Mouse (Mus musculus) stomach, embryonic 15.5 days (tissue): Measurements from ENCODE around the gene Zmym6. TPM values are rescaled to one million over a fixed set of nuclear protein-coding genes. Genes with fewer than 3 reads are reported as not detected.

Experiments used
- ATAC-seq: fragments of 200-750 bp; cut with Nextera tagmentation; 2 replicates; pipeline ENCODE4 v1.8.0; 2017; ENCODE audit warnings: low read depth, moderate number of reproducible peaks, moderate TSS enrichment; ENCODE audit not compliant: insufficient read depth, low FRiP score
- H3K27ac ChIP-seq: fragments of 300-500 bp; sonication (generic); 2 replicates; pipeline ENCODE4 v1.5.1; 2015; ENCODE audit warnings: mild to moderate bottlenecking, inconsistent platforms
- H3K27me3 ChIP-seq: fragments of 300-500 bp; sonication (generic); replicated peaks from 2 replicates; pipeline ENCODE4 v1.6.1; 2015; ENCODE audit warnings: inconsistent platforms
- H3K36me3 ChIP-seq: fragments of 300-500 bp; sonication (generic); 2 replicates; pipeline ENCODE4 v1.6.1; 2015; ENCODE audit warnings: inconsistent platforms
- H3K4me1 ChIP-seq: fragments of 300-500 bp; sonication (generic); 2 replicates; pipeline ENCODE4 v1.6.1; 2015; ENCODE audit warnings: inconsistent platforms
- H3K4me2 ChIP-seq: fragments of 300-500 bp; sonication (generic); 2 replicates; pipeline ENCODE4 v1.6.1; 2015; ENCODE audit warnings: mild to moderate bottlenecking, inconsistent platforms
- H3K4me3 ChIP-seq: fragments of 300-500 bp; sonication (generic); replicated peaks from 2 replicates; pipeline ENCODE4 v1.5.1; 2015; ENCODE audit warnings: inconsistent platforms
- H3K9ac ChIP-seq: fragments of 300-500 bp; sonication (generic); 2 replicates; pipeline ENCODE4 v1.6.1; 2015; ENCODE audit warnings: inconsistent platforms
- H3K9me3 ChIP-seq: fragments of 300-500 bp; sonication (generic); 2 replicates; pipeline ENCODE4 v1.6.1; 2016; ENCODE audit warnings: inconsistent platforms
- WGBS: fragments of 180-500 bp; shearing (Covaris S2); methylation state at CpG from one replicate; pipeline ENCODE4 v1.1.7; 2015; 5-methylcytosine and 5-hydroxymethylcytosine counted together
- polyA plus RNA-seq: library from polyadenylated mRNA; unstranded; fragments of >200 nt; fragmentation: Nextera tagmentation; extraction: Ambion mirVana; gene quantifications from 2 replicates; pipeline ENCODE4 v1.2.1, GENCODE M21; 2015

The Zmym6 gene
- polyA plus RNA-seq, 1 experiment from 2014 or later, result 17.6 TPM

DNA sequence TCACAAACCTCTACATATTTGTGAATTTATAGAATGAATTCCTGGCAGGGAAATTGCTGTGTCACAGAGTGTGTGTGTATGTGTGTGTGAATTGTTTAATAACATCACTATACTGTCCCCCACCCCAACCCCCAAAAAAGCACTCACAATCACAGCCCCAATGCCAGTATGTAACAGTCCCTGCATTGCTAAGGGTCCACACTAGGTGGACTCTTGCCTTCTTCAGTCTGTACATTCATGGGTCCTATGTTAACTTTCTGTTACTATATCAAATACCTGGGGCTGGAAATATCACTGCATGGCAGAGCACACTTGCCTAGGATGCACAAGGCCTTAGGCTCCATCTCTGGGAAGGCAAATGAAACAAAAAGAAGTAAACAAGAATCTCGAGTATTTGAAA is 57.5 kb downstream of the Zmym6 start:
- 40% methylated on average over 1 of the region's 1 CpGs for WGBS
- ATAC-seq, result no peak
- Histone ChIP-seq H3K4me2 (no peak overlapping the region), H3K4me1 (no peaks in the 10 kb centered on the region), H3K27me3 (no peaks in the 10 kb centered on the region; the same call in 1 of the 2 replicates), H3K9ac (no peak overlapping the region), H3K36me3 (no peaks in the 10 kb centered on the region), H3K9me3 (no peaks in the 10 kb centered on the region), H3K4me3 (no peak overlapping the region), H3K27ac (no peak overlapping the region)

DNA sequence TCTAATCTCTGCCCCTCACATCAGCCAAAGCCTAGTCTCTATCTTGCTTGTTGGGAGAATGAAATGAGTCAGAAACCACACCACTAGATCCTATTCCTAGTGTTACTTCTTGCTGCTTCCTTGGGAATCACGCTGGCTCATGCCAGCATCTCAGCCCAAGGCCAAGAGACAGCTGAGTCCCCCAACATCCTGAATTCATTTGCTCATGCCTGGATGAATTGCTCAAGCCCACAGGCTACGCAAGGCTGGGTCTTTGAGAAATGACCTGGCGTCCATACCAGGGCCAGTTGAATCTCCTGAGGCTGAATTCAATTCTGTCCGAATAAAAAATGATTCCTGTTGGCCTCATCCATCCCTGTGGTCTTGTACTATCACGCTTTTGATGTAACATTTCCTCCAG is 60.4 kb downstream of the Zmym6 start:
- Histone ChIP-seq H3K36me3 (no peaks in the 10 kb centered on the region), H3K4me2 (no peak overlapping the region), H3K9me3 (no peaks in the 10 kb centered on the region), H3K4me3 (no peak overlapping the region), H3K9ac (no peak overlapping the region), H3K4me1 (no peaks in the 10 kb centered on the region), H3K27ac (no peak overlapping the region), H3K27me3 (no peaks in the 10 kb centered on the region)
- ATAC-seq, result no peak
- WGBS, result 83% methylated on average over 5 of the region's 5 CpGs

DNA sequence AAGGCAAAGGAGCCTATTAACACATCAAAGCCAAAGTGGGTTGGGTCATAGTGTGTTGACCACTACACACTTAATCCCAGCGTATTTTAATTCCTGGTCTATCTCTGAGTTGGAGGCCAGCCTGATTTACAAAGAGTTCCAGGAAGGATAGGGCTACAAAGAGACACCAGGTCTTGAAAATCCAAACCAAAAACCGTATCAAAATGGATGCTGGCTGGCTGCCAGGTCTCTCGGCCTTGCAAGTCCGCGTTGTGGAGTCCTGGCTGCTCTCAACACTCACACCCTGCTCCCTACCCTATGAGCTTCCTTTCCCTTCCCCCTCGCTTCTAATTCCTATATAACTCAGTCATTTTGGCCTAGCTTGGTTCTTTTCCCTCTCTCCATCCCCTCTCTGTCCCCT is 61.3 kb downstream of the Zmym6 start:
- no peak overlapping the region for H3K4me3 ChIP-seq
- no peaks in the 10 kb centered on the region for H3K4me1 ChIP-seq
- no peaks in the 10 kb centered on the region for H3K9me3 ChIP-seq
- 40% methylated on average over 6 of the region's 6 CpGs for WGBS
- H3K36me3 ChIP-seq, result no peaks in the 10 kb centered on the region
- no peak overlapping the region for H3K9ac ChIP-seq
- no peaks in the 10 kb centered on the region for H3K27me3 ChIP-seq
- H3K27ac ChIP-seq, result no peak overlapping the region
- no peak for ATAC-seq
- H3K4me2 ChIP-seq, result no peak overlapping the region

DNA sequence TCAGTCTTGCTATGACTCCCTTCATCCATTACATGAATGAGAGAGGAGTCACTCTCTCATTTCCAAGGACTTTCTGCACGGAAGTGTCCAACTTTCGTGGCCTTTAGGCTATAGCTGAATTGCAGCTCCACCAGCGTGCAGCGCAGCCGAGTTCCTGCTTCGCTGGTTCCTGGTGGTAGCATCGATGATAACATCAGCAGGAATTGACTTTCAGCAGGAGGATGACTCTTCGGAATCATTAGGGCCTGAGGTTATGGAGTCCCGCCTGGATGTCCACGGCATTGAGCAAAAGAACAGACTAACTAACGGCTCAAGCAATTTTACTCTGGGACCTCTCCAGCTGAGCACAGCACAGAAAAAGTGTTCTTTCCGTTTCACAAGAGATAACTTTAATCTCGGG is 72.8 kb downstream of the Zmym6 start:
- H3K9ac ChIP-seq, result no peak overlapping the region
- no peak for ATAC-seq
- H3K4me3 ChIP-seq, result no peak overlapping the region
- no peak overlapping the region for H3K27ac ChIP-seq
- H3K27me3 ChIP-seq, result no peaks in the 10 kb centered on the region
- H3K9me3 ChIP-seq, result no peaks in the 10 kb centered on the region
- WGBS, result 81% methylated on average over 13 of the region's 13 CpGs
- H3K4me1 ChIP-seq, result no peaks in the 10 kb centered on the region
- no peak overlapping the region for H3K4me2 ChIP-seq
- H3K36me3 ChIP-seq, result no peaks in the 10 kb centered on the region

DNA sequence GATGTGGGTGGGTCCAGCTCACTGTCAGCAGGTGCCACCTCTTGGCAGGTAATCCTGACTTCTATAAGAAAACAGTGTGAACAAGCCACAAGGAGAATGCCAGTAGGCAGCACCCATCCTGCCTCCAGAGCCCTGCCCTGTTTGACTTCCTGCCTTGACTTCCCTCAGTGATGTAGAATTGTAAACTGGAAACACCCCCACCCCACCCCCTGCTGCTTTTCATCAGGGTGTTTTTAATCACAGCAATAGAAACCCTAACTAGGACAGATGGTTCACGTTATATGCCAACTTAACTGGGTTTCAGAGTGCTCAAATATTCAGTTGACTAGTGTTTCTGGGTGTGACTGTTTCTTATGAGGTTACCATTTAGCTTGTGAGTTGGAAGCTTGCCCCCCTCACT is 76.2 kb downstream of the Zmym6 start:
- 63% methylated on average over 1 of the region's 1 CpGs for WGBS
- Histone ChIP-seq H3K27me3 (no peaks in the 10 kb centered on the region), H3K27ac (no peak overlapping the region), H3K9me3 (no peaks in the 10 kb centered on the region), H3K4me3 (no peak overlapping the region), H3K4me1 (no peaks in the 10 kb centered on the region), H3K9ac (no peak overlapping the region), H3K36me3 (no peaks in the 10 kb centered on the region), H3K4me2 (no peak overlapping the region)
- ATAC-seq, result no peak

DNA sequence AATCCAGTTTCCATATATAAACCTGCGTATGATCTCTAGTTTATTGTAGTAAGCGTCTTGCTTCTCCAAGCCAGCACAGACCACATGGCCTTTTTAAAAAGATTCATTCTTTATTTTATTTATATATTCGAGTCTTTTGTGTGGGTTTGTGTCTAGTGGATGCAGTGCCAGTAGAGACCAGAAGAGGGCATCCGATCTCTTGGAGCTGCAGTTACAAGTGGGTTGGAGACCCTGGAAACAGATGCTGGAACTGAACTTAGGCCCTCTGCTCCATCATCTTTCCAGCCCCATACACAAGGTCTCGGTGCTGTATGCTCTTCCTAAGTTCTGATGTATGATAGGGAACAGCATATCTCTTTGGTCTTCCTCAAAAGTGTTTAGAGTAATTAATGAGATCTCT is 78.6 kb downstream of the Zmym6 start:
- Histone ChIP-seq H3K9ac (no peak overlapping the region), H3K9me3 (no peaks in the 10 kb centered on the region), H3K36me3 (no peaks in the 10 kb centered on the region), H3K4me1 (no peaks in the 10 kb centered on the region), H3K4me2 (no peak overlapping the region), H3K27ac (no peak overlapping the region), H3K27me3 (no peaks in the 10 kb centered on the region), H3K4me3 (no peak overlapping the region)
- 58% methylated on average over 5 of the region's 5 CpGs for whole genome bisulfite sequencing
- no peak for ATAC-seq

DNA sequence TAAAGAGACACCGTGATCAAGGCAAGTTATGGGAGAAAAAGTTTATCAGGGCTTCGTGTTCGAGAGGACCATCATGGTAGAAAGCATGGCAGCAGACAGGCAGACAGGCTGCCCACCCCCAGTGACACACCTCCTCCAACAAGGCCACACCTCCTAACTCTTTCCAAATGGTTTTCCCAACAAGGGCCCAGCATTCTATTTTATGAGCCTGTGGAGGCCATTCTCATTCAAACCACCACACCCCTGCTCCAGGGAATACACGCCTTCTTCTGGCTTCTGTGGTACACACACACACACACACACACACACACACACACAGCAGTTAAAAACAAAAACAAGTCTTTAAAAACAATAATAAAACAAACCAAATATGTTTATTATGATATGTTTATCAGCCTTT is 80.6 kb downstream of the Zmym6 start:
- WGBS, result 85% methylated on average over 4 of the region's 4 CpGs
- H3K4me3 ChIP-seq, result no peak overlapping the region

DNA sequence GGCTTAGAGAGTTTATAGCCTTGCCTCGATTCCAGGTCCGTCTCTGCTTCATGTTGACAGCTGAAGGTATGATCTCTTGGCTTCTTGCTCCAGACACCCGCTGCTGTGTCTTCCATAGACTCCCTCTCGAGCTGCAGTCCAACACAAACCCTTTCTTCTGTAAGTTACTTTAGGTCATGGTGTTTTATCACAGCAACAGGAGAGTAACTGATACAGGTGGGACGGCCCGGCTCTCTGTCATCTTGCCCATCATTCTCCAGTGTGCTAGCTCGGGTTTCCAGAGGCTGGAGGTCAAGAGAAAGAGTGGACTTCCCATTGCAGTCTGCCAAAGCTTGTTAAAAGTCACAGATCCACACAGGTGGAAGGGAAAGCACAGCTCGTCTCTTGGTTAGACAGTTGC is 86.7 kb downstream of the Zmym6 start:
- peaks cover 21% of the 10 kb centered on the region for H3K27me3 ChIP-seq
- ATAC-seq, result no peak

More for the DNA sequence above, 80.6 kb downstream of the Zmym6 start:
- no peak for ATAC-seq
- Histone ChIP-seq H3K27ac (no peak overlapping the region), H3K36me3 (no peaks in the 10 kb centered on the region), H3K9ac (no peak overlapping the region), H3K9me3 (no peaks in the 10 kb centered on the region), H3K4me2 (no peak overlapping the region), H3K27me3 (no peaks in the 10 kb centered on the region), H3K4me1 (no peaks in the 10 kb centered on the region)

DNA sequence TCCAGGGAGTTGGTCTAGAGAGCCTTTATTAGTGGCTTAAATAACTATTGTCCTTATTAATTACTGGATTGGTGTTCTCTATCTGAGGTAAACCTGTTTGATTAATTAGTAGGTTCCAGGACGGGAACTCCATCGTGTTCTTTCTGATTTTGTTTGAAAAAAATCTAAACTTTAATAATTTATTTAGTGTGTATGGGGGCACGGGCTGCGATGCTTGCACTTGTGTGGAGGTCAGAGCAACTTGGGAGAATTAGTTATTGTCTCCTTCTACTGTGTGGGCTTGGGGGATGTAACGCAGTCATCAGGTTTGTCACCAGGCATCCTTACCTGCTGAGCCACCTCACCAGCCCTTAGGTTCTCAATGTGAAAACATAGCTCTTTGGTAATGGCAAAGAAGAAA is 89.9 kb downstream of the Zmym6 start:
- H3K27ac ChIP-seq, result no peak overlapping the region
- H3K4me1 ChIP-seq, result peaks cover 12% of the 10 kb centered on the region
- ATAC-seq, result no peak
- 64% methylated on average over 5 of the region's 5 CpGs for WGBS
- peaks cover 46% of the 10 kb centered on the region for H3K27me3 ChIP-seq
- H3K4me2 ChIP-seq, result no peak overlapping the region
- no peaks in the 10 kb centered on the region for H3K36me3 ChIP-seq
- H3K9me3 ChIP-seq, result no peaks in the 10 kb centered on the region
- no peak overlapping the region for H3K9ac ChIP-seq
- H3K4me3 ChIP-seq, result no peak overlapping the region

More for the DNA sequence above, 86.7 kb downstream of the Zmym6 start:
- H3K4me2 ChIP-seq, result no peak overlapping the region
- no peak overlapping the region for H3K27ac ChIP-seq
- peaks cover 9% of the 10 kb centered on the region for H3K4me1 ChIP-seq
- H3K4me3 ChIP-seq, result no peak overlapping the region
- no peaks in the 10 kb centered on the region for H3K36me3 ChIP-seq
- 63% methylated on average over 8 of the region's 8 CpGs for WGBS
- H3K9ac ChIP-seq, result no peak overlapping the region
- H3K9me3 ChIP-seq, result no peaks in the 10 kb centered on the region

DNA sequence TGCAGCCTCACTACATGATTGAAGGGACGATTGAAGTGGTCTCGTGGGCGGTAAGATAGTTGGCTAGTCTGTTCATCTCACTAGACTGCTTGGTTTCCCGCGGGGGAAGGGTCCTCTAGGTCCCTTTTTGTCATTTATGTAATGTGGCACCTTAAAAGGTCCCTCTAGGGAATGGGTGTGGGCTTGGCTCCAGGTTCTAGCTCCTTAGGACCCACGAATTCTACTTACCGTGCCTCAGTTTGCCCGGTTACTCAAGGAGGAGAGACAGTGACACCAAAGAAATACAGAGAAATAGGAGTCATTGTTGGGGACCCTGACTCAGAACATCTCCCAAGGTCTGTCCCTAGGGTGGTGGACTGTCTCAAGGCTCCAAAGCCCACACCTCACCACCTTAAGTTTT is 90.5 kb downstream of the Zmym6 start:
- peak overlapping the region; percentile 64 for H3K4me3 ChIP-seq
- no peaks in the 10 kb centered on the region for H3K36me3 ChIP-seq
- H3K27ac ChIP-seq, result no peak overlapping the region
- 22% methylated on average over 8 of the region's 8 CpGs for whole genome bisulfite sequencing
- H3K9me3 ChIP-seq, result no peaks in the 10 kb centered on the region
- no peak for ATAC-seq
- peaks cover 52% of the 10 kb centered on the region for H3K27me3 ChIP-seq
- peaks cover 12% of the 10 kb centered on the region for H3K4me1 ChIP-seq
- no peak overlapping the region for H3K9ac ChIP-seq
- peak overlapping the region; percentile 99 for H3K4me2 ChIP-seq

DNA sequence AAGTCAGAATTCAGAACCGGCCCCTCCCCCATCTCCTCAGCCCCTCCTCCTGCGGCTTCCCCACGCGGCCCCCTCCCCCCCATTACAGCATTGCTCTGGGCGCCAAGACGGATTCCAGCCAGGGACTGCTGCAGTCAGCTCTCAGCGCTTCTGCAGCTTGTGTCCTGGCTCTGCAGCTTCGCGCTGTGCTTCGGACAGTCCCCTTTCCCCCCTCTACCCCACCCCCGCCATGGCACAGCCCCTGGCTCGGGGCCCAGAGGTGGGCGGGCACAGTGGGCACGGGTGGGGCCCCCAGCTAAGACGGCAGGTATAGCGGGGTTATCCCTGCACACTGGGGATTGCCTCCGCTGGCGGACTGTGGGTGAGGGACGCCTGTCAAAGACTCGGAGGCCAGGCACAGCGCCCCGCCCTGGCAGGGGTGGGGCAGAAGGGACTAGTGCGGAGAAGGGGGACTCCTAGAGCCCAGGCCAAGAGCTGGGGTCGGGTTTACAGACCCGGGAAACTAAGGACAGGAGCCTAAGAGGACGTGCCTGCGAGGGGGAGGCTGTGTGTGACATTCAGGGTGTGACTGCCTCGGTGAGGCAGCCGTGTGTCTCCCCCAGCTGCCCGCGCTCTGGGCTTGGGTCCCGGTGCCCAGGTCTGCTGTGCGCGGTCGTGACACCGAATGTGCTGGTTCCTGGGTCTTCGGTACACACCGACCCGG is 91.2 kb downstream of the Zmym6 start:
- H3K9ac ChIP-seq, result peak overlapping the region; percentile 41; the same call in 1 of the 2 replicates
- H3K27ac ChIP-seq, result no peak overlapping the region
- WGBS, result under 1% methylated on average over 39 of the region's 39 CpGs
- peak; percentile 41 for ATAC-seq
- no peaks in the 10 kb centered on the region for H3K9me3 ChIP-seq
- H3K27me3 ChIP-seq, result peaks cover 56% of the 10 kb centered on the region
- H3K4me1 ChIP-seq, result peaks cover 12% of the 10 kb centered on the region
- H3K4me3 ChIP-seq, result peak overlapping the region; percentile 64
- no peaks in the 10 kb centered on the region for H3K36me3 ChIP-seq
- peak overlapping the region; percentile 99 for H3K4me2 ChIP-seq

DNA sequence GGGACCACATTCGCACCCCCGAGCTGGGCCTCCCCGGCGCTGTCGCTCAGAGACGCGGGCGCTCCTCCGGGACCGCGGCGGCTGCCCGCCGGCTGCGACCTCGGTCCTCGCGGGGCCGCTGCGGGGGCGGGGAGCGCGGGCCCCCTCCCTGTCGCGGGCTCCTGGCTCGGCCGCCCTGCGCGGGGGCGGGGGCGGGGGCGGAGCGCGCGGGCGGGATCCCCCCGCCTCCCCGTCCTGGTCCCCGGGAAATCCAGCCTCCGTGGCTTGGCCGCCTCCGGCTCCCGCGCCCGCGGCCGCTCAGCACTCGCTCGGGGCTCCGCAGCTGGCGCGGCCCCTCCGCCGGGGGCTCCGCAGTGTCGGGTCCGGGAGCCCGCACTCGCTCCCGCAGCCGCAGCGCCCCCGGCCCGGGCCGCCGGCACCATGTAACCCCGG is 91.7 kb downstream of the Zmym6 start, which contains the start of gene Dlgap3:
TSS of gene Dlgap3 (plus strand) at position 291 of the 432 bp plus-strand sequence.
- Histone ChIP-seq H3K27ac (no peak within 1 kb of the TSS), H3K27me3 (peaks cover 56% of the 10 kb centered on the region)
- under 1% methylated on average over 43 of the region's 67 CpGs for WGBS

More for the DNA sequence above, 91.7 kb downstream of the Zmym6 start, which contains the start of gene Dlgap3:
- Histone ChIP-seq H3K4me1 (peaks cover 12% of the 10 kb centered on the region), H3K4me2 (peak within 1 kb of the TSS; percentile 99), H3K4me3 (peak within 1 kb of the TSS; percentile 64), H3K9me3 (no peaks in the 10 kb centered on the region), H3K9ac (peak within 1 kb of the TSS; percentile 41), H3K36me3 (no peaks in the 10 kb centered on the region)
- ATAC-seq, result peak; percentile 67
